Mouse (Mus musculus) G1E-ER4 (cell line): Measurements from ENCODE around the gene Tmem106c. TPM values are rescaled to one million over a fixed set of nuclear protein-coding genes. Genes with fewer than 3 reads are reported as not detected.

Source experiments
- GATA1 ChIP-seq: IDR thresholded peaks from one replicate; pipeline ENCODE4 v1.8.0; 2012; ENCODE audit warnings: low read length, inconsistent platforms
- polyA plus RNA-seq: library from polyadenylated mRNA; stranded (reverse); fragments of >175 nt; gene quantifications from 2 replicates; pipeline ENCODE4 v1.2.3, GENCODE M21; 2012

The Tmem106c gene
- polyA plus RNA-seq, 1 experiment: 15.5 TPM

DNA sequence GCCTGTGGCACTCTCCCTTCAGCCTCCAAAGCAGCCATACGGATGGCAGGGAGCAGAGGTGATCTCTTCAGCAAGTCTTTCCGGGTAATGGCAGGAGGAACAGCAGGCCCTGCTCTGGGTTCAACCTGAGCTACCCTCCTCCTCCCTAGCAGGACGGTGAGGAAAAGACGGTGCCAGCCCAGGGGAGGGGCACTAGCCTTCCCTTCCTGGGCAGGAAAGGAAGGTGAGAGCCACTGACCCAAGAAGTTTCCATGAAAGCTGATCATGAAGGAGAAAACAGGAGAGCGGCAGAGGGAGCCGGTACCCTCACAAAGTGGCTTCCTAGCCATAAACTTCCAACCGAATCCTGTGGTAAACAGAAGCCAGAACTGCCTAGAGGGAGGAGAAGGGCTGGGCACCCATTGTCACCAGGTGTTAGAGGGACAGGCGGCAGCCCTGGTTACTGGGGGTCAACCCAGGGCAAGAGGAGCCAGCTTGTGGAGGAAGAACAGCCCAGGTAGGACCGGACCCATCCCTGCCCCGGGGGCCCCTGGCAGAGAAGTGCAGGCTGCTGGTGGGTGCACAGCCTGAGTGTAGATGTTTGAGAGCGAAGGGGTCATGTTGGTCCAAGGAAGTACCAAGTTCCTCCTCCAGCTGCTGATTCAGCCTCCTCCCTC is 19.0 kb upstream of the Tmem106c start:
- no peak for TF ChIP-seq GATA1

DNA sequence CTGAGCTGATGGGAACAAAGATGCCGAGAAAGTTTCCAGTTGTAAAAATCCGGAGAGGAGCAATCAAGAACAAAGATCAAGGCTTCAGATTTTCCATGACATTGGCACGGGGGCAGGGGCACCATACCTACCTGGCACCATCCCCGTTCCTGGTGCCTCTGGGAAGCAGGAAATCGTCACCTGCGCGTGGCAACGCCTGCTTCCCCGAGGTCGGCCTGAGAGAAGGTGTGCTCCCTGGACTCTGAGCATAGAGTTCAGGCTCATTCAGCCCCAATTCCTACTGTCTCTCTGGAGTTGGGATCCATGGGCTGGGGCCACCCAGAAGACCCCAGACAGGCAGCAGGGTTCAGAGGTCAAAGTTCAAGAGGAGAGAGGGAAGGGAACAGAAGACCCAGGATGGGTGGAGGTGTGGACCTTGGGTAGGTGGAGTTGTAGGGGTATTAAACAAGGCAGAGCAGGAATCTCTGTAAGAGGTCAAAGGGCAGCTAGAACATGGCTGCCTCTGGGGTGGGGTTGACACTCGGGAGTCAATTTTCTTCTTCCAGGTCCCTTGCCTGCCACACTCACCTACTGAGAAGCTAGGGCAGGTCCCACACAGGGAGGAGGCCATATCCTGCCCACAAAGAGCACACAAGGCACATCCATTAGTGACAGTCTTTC is 18.2 kb upstream of the Tmem106c start:
- TF ChIP-seq GATA1: no peak

DNA sequence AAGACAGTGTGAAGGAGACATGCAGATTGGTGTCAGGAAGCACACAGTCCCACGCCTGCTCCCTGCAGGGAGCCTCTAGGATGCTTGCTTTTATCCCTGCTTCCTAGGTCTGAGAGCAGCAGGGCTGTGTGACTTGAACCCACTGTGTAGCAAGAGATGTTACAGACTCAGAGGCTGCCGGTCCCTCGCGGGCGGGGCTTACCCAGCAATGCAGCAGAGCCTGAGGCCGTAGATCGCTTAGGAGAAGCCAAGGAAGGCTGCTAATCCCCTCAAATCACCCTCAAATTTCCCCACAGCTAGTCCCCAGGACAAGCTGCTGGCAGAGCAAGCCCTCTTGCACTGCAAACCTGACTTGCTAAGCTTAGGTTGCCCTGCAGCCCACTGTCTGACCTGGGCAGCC is 15.3 kb upstream of the Tmem106c start:
- no peak for TF ChIP-seq GATA1

DNA sequence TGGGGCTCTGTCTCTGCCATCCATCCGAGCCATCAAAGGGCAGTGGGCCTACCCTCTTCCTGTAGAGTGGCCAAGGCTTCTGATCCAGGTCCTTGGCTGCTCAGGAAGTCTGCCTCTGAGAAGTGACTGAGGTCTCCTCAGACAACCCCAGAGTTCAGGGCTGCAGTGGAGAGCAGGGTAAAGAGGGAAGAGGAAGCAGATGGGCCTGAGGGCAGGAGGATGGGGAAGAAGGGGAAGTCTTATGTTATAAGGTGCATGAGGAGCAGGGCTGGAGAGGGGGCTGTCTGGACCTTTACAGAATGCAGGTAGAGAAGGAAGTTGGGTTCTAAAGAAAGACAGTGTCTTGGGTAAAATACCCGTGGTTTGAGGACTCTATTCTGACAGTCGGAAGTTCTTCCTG is 14.3 kb upstream of the Tmem106c start:
- no peak for TF ChIP-seq GATA1

DNA sequence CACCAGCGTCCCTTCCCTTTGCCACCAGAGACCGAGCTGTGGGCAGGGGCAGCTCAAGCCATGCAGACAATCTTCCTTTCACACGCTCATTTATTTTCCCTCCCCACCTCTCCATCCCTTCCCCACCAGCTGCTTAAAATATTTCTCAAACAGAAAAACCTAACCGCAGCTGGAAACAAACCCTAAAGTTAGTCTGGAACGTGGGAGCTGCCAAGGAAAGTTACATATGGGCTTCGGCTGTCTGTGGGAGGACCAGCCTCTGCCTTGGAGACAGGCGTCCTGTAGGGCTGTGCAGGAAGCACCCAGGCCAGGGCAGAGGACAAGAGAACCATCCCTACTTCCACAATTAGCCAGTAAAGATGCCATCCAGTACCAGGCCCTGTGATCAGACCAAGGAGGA is 13.8 kb upstream of the Tmem106c start:
- no peak for TF ChIP-seq GATA1

DNA sequence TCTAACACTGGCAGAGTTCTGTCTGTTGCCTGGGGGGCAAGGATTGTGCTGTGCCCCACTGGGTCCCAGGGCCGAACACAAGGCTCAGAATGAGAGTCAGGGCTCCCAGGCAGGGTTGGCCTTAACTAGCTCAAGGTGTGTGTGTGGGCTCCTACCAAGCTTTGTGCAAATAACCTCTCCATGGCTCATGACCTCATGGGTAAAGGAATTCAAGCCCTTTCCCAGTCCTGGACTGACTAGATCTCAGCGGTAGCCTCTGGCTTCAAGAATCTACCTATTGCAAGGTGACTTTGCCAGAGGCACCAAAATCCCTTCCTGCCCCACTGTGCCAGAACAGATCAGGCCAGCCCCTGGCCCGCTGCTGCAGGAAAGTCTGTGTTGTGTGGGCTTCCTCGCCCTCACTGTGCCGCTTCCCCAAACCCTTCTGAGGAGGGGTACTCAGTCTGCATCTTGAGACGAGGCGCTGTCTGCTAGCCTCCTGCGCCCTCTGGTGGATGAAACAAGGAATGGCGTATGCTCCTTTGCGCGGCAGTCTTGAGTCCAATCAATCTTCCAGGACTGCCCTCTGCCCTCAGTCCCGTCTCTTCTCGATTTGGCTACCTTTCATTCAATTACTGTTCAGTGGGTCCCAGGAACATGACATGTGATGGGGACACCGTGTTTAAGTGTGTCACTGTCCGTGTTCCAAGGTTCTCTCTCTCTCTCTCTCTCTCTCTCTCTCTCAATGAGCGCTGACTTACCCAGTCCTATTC is 11.7 kb upstream of the Tmem106c start:
- no peak for TF ChIP-seq GATA1

DNA sequence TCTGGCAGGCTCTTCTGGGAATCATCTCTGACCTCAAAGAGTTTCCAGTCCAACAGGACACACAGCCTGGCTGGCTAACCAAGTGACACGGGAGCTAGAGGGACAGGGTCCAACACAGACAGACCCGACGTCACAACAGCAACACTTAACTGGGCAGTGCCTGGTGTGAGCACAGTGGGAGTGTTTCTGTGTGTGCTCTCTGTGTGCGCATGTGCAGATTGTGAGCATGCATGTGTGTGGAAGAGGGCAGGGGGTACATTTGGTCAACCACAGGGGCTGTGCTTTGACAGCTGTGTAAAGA is 11.2 kb upstream of the Tmem106c start:
- no peak for TF ChIP-seq GATA1

DNA sequence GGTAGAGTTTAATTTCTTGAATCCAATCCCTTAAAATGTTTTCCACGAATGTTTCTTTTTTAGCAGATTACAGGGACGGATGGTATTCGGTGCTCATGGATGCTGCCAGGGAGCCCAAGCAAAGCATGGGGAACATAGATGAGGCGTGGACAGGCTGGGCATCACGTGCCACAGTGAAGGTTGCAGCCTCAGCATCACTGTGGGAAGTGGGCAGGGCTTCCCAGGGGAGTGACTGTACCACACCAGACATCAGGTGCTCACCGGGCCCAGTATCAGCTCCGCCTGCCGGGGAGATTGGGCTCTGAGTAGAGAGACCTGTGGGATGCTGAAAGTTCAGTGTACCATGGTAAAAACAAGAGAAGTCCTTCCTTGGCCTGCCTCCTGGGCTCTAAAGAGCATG is 9.3 kb upstream of the Tmem106c start:
- no peak for TF ChIP-seq GATA1

DNA sequence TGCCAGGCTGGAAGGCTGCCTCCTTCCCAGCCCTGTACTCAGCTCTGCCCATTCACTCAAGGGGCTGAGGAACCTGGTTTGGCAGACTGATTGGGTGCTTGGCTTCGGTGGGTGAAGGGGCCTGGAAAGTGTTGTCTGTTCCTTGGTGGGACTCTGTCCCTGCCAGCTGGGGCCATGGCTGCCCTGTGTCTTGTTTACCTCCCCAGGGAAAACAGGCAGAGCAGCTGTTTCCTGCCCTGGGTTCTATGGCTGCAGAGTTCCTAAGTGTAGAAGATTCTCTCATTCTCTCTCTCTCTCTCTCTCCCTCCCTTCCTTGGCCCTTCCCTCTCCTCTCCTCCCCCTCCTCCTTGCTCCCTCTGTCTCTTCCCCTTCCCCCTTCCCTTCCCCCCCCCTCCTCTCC is 8.7 kb upstream of the Tmem106c start:
- TF ChIP-seq GATA1: no peak

DNA sequence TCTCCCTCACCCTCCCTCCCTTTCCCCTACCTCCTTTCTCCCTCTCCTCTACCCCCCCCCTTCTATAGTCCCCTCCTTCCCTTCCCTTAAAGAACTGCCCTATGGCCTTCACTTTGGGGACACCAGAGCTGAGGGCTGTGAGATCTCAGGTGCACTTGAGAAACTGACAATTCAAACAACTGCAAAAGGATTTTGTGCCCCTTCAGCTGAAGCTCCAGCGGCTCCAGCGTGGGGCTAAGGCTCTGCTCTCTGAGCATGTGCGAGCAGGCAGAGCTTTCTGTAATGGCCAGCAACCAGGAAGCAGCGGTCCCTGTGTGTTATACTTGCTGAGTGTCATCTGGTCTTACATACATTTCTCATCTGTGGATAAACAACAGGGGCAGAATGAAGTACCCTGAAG is 8.3 kb upstream of the Tmem106c start:
- TF ChIP-seq GATA1: no peak

DNA sequence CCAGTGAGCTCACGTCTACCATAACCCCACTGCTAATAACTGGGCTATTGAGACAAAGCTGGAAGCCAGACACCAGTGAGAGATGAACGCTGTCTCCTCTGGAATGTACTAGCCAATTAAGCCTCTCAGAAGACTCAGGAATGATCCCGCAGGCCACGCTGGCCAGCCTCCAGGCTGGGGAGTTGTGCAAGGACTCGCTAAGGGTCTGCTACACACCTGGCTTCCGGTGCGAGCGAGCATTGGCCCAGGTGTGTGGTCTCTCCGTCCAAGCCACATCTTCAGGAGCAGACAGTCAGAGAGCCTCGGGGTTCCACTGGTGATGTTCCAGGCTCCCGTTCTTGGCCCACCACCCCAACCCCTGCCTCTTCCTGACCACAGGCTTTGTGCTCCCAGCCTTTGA is 7.6 kb upstream of the Tmem106c start:
- no peak for TF ChIP-seq GATA1

DNA sequence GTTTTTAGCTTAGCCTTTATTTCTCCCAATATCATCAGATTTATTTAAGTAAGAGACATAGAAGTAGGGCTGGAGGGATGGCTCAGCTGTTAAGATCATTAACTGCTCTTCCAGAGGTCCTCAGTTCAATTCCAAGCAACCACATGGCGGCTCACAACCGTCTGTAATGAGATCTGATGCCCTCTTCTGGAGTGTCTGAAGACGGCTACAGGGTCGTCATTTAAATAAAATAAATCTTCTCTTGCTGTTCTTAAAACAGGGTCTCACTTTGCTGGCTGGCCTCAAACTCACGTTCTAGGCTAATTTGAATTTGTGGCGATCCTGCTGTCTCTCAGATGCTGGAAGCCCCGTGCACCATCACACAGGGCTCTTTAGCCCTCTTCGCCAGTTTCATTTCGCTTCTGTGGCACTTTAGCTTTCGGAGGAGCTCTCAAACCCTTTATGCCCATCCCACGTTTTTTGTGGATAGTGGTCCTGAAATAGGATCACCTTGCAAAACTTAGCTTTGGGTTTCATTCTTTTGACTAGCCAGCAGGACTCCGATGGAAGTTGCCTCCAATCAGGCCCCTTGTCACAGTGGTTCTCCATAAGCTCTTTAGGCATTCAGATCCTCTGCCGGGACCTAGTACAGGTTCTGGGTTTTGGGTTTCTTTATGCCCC is 541 bp upstream of the Tmem106c start:
- TF ChIP-seq GATA1: no peak

DNA sequence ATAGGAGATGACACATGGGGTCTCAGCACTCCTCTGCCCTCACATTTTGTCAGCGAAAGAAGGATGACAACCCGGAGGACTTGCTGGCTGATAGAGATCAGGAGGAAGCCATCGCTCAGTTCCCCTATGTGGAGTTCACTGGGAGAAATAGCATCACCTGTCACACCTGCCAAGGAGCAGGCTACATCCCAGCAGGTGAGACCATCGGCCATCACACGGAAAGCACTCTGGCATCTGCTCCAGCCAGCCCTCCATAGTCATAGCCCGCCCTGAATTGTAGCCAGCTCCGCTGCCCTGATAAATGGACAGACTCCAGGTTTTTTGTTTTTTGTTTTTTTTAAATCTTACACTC is 812 bp downstream of the Tmem106c start:
- TF ChIP-seq GATA1: no peak

DNA sequence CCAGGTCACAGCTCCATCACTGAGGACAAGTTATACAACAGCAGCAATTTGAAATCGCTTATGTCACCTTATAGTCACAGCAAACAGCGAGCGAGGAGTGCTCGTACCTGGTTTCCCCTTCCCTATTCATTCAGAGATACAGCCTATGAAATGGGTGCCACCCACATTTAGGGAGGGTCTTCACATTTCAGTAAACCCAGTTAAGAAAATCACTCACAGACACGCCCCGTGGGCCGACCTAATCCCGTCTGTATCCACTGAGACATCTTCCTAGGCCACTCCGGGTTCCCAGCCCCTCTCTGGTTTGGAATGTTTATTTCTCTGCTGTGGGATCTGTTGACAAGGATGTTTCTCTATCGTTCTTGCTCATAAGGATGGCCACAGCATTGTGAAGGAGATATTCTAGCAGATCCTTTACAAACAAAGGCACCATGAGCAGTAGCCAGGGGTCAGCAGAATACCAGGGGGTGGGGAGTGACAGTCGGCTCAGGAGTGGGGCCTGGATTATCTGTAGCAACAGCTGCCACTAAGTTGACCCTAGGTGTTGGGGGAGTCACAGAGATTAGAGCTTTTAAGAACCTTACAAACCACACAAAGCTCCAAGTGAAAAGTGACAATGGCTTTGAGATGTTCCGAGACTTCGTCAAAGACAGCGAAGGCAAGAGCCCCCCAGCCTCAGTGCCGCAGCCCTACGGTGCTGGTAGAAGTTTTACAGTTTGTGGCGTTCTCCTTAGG is 1.5 kb downstream of the Tmem106c start:
- TF ChIP-seq GATA1: no peak

DNA sequence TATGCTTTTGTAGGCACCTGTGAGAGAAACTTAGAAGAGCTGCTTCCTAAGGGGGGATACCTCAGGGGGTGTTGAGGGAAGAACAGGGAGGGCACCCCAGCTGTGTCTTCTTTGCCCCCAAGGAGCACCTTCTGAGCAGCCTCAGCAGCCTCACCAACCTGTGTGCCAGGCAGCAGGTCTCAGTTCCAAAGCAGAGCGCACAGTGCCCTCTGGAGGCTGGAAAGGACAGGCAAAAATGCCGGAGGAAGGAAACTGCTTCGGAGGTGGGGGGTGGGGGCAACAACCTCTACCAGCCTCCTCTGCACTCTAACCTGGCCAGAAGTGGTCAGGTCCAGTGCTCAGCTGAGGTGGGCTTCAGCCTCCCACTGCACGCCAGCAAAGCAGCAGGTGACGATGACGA is 6.3 kb downstream of the Tmem106c start:
- TF ChIP-seq GATA1: no peak

DNA sequence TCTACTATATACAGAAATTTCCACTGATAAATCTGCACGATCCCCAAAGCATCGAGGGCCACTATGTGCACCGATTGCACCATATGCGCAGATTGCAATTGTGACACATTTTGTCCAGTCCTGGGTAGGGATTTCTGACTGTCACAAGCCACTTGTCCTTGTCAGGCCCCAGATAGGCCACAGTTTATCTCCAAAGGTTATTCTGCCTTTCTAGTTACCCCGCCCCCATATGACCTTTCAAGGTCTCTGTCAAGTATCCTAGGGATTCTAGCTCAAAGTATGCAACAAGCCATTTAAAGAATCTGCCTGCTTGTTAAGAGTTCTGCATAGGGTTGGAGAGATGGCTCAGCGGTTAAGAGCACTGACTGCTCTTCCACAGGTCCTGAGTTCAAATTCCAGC is 8.6 kb downstream of the Tmem106c start:
- no peak for TF ChIP-seq GATA1
